Mouse (Mus musculus): ENCODE measurements at regions not wholly inside any gene's neighbourhood (a gene's known extent, or its start where the extent isn't known, plus 50 kb on each side); places are given as distances from the start of the nearest gene placed in this dataset.

DNA sequence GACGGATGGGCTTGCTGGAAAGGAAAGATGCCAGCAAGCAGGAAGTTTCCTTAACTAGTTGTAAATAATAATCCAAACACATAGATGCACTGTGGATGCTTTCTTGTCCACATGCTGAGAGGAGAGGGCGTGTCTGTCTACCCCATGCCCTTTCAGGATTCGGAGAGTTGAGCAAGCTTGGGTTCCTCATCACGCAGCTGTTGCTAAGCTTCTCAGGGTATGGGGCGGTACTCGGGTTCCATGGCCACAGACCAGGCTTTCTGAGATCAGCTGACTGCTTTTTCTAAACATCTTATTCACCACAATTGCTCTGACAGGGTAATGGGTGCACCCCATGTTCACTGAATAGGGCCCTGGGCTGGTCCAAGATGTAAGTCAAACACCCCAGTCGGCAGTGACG lies 310.2 kb upstream of the Jarid2 start:
- no peak for DNase-seq (ENCODE audit: extremely low spot score in 1 of 2, low spot score in 1 of 2)

DNA sequence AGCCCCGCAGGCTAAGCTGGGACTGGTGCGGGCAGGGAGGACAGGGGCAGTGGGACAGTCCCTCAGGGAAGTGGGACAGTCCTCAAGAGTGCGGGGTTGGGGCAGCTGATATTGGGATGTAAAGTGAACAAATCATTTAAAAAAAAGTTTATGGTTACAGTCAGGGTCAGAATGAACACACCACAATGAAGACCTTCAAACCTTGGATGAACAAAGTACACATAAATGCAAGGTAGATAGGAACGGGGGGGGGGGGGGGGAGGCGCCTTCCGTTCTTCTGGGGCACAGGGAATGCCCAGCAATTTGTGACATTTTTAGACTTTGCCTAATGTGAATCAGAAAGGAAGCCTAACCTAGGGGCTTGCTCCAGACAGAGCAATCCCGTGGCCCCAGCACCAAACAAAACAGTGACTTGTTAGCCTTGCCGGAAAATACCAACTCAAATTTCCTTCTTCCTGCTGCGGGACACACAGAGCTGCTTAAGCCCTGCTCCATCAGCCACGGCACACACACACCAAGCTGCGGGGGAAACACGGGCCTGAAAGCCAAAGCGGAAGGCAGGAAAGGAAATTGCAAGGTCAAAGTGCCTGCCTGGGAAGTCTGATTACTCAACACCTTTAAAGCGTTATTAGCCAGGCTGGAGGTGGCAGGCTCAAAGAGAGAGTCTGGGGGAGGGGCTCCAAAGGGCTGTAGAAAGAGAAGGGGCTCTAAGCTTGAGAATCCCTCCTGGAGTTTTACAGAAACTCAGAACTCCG lies 309.6 kb upstream of the Jarid2 start:
- no peak for DNase-seq (ENCODE audit: extremely low spot score in 1 of 2, low spot score in 1 of 2)

DNA sequence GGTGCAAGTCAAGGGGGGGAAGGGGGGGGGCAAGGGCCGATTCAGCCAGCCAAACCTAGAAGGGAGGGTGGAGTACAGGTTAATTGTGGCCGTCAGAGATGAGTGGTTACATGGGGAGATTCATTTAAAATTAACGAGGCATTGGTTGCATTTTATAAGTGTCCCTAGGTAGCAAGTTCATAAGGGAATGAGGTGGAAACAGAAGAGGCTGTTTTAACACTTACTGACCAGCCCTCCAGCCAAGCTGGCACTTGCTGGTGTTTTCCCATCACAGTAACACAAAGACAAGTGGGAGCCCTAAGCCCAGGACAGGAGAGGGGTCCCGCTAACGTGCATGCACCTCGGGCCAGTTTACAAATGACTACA lies 309.1 kb upstream of the Jarid2 start:
- DNase-seq (ENCODE audit: extremely low spot score in 1 of 2, low spot score in 1 of 2): no peak

DNA sequence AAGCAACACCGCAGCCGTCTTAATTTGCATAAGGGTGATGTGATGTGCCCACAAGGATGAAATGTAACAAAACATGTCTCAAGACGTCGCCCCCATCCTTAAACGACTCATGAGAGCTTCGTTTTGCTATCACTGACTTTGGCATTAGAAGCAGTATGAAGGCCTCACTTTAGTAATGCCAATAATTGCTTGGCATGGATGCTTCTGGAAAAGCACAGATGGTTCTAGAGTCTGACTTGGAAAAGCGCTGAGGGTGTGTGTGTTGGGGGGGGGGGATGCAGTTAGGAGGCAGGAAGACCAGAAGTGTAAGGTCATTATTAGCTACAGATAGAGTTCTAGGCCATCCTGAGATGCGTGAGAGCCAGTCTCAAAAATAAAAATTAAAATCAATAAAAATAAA lies 308.3 kb upstream of the Jarid2 start:
- no peak for DNase-seq (ENCODE audit: extremely low spot score in 1 of 2, low spot score in 1 of 2)

DNA sequence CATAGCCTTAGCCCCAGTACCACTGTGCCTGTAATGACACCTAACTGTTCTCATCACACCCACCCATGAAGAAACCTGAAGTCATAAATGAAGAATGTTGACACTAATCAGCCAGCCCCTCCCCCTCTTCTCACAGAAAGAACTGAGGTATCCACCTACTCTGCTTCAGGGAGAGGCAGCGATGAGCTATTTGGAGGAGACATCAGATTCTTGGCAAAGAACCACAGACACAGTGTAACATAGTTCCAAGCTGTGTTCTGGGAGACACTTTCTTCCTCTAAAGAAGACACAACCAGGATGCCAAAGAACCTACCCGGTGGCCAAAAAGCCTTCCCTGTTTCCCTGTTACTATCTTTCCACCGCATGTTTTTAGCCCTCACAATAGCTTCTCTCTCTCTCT lies 307.8 kb upstream of the Jarid2 start:
- DNase-seq (ENCODE audit: extremely low spot score in 1 of 2, low spot score in 1 of 2): peak; percentile 78 to 82

DNA sequence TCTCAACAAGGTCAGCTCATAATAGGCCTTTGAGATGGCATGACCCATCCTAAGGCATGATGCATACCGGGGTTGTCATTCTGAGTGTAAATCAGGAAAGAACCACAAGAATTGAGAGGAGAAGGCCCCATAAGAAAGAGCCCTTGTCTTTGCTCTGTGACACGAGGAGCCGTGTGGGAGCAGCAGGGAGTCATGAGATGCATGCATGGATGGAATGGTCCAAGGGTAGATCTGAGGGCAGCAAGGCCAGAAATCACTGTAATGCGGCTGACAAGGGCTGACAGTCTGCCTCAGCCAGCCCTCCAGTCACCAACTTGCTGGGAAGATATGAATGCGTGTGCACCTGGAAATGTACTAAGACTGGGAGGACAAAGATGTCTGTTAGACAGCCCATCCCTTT lies 307.4 kb upstream of the Jarid2 start:
- no peak for DNase-seq (ENCODE audit: extremely low spot score in 1 of 2, low spot score in 1 of 2)

DNA sequence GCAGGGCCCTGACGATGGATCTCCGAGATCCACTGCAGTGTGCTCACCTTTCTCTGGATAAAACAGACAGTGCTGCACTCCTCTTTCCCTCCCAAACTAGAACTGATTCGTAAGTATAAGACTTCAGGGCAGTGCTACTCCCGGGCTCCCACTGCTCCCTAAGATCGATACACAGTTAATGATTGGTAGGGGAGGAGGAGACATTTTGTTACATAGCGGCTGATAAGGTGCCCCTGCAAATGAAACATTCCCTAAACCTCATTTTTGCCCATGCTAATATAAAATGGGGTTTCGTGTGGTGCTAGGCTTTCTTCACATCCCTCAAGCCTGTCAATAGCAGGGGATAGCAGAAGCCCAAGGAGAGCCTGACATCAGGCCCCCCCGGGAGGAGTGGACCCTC lies 298.8 kb upstream of the Jarid2 start:
- DNase-seq (ENCODE audit: extremely low spot score in 1 of 2, low spot score in 1 of 2): no peak

DNA sequence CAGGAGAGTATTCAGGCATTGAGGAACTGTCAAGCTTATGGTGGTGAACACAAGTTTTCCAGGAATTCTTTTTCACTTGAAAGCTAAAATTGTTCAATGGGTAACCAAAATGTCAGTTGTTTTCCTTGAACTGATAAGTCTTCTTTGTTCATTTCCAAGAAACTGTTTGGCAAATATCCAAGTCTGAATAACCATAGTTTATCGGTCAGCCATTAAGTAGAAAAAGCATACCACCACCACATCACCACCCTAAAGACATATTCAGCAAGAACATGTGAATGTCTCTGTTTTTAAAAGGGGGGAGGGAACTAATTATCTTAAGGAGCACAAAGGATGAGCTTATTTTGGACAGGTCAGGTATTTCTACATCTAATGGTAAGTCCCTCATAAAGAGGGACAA lies 291.6 kb upstream of the Jarid2 start:
- no peak for DNase-seq (ENCODE audit: extremely low spot score in 1 of 2, low spot score in 1 of 2)

DNA sequence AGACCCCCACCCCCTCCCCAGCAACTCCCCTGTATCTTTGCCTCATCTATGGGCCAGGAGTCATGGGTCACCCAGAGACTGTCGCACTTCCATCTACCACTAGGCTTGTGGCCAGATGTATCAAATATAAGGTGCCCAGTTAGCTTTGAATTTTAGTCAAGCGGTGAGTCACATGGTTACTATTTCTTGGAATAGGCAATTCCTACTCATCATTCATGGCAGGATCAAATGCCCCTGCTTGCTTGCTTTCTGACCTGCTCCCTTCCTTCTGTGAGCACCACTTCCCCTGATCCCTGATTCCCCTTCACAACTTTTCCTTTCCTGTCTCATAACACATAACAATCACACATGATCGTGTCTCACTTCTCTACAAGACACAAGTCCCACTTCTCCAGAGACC lies 288.2 kb upstream of the Jarid2 start:
- DNase-seq (ENCODE audit: extremely low spot score in 1 of 2, low spot score in 1 of 2): no peak

DNA sequence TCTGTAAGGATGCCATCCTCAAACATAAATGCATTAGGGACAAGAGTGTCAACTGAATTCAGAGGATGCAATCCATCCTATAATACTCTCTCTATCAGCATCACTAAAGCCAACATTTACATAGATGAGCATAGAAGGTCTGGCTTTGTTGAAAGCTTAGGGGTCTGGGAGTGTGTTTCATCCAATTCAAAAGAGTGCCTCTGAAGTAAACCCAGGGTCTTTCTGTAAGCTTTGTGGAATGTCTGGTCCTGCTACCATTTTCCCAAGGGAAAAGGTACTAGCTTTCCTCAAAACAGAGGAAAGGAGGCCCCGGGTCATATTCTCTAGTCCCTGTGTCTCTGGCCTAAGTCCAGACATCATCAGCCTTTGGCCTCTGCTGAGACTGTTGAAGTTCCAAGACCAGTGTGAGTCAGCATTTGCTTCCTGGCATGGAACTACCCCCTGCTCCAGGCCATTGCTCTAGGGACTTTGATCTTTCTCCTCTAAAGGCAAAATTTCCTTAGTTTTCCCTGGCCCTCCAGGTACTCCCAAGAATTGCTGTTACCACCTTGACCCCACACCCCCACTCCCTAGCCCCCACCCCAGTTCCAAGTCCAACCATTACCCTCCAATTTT lies 280.0 kb upstream of the Jarid2 start:
- no peak for DNase-seq (ENCODE audit: extremely low spot score in 1 of 2, low spot score in 1 of 2)

DNA sequence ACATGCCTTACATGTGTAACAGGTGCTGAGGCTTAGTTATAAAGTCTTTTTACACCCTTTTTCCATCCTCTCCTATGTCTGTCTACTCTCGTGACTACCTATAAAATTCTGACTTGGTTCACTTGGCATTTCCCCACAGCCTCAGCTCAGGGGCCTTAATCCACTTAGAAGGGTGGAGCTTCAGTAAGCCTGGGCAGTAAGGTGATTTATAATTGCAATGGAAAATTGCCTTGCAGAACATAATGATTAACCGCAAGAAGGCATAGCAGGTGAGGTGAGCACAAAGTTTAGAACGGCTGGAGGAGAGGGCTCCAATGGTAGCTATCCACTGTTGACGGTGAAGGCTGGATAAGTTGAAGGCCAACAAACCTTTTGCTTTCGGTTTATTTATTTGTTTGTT lies 278.1 kb upstream of the Jarid2 start:
- DNase-seq (ENCODE audit: extremely low spot score in 1 of 2, low spot score in 1 of 2): no peak

DNA sequence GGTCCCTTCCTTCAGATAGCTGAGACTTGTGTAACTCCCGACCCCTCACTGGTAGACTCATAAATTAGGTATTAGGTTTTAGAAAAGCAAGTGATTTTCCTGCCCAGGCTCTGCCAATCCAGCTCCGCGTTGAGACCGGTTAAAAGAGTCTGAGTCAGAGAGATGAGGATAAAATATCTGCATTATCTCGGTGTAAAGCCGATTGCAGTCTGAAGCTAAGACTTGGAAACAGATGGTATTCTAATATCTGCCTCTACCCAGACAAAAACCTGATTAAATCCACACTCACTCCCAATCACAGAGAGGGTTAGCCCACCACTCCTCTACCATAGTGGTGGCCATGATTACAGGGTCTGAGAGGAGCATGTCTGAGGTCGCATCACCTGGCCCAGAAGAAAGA lies 276.1 kb upstream of the Jarid2 start:
- DNase-seq (ENCODE audit: extremely low spot score in 1 of 2, low spot score in 1 of 2): no peak

DNA sequence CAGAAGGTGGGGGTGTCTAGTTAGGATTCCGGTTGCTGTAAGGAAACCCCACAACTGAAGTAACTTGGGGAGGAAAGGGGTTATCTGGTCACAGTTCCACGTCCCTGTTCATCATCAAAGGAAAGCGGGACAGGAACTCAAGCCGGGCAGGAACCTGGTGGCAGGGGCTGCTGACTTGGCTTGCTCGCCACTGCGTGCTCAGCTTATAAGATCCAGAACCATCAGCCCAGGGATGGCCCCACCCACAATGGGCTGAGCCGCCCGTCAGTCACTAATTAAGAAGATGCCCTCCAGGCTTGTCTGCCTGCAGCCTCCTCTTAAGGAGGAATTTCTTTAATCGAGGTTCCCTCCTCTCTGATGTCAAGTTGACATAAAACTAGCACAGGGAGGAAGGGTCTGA lies 275.1 kb upstream of the Jarid2 start:
- DNase-seq (ENCODE audit: extremely low spot score in 1 of 2, low spot score in 1 of 2): no peak

DNA sequence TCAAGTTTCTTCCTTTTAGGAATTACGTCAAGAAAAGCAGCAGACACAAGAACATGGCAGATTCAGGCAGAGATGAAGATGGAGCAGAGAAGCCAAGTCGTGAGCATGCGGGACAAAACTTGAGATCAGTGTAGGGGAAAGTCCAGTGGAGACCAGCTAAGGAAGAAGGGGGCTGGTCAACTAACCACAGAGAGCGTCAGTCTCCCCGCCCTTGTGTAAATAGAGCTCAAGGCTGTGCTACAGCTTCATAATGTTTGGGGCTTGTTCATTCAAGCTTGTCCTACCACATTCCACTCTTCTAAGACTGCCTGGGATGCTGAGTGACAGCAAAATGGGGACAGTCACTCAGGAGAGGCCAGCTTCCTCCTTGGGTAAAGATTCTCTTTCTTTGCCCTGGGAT lies 274.1 kb upstream of the Jarid2 start:
- no peak for DNase-seq (ENCODE audit: extremely low spot score in 1 of 2, low spot score in 1 of 2)

DNA sequence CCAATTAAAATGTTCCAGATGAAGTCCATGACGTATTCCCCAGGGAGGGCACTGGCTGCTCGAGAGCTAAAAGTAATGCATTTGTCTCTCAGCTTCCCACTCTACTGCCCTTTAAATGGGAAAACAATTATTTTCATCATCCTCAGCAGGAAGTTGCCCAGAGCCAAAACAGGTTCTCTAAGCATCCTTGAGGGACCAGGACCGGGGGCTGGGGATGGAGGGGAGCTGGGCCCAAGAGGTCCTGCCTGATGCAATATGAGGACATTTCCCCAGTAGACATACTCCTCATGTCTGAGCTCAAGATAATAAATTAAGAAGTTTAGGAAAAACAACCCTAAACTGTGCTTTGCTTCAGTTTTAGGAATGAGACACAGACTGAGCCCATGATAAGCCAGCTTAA lies 270.5 kb upstream of the Jarid2 start:
- DNase-seq (ENCODE audit: extremely low spot score in 1 of 2, low spot score in 1 of 2): no peak

DNA sequence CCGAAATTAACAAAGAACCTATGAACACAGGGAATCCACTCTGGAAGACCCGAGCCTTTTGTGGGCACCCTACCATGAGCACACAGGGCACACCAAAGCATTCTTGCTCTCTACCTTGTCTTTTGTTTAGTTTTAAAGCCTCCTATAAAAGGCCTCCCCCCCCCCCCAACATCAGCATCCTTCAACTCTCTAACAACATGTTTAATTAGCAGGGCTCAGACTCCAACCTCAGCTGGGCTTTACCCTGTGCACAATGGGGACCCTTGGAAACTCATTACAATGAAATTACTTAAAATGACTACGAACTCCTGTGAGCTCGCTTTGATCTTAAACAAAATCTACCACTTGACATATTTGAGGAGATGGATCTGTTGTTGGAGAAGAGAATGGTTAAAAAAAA lies 270.1 kb upstream of the Jarid2 start:
- DNase-seq (ENCODE audit: extremely low spot score in 1 of 2, low spot score in 1 of 2): no peak

DNA sequence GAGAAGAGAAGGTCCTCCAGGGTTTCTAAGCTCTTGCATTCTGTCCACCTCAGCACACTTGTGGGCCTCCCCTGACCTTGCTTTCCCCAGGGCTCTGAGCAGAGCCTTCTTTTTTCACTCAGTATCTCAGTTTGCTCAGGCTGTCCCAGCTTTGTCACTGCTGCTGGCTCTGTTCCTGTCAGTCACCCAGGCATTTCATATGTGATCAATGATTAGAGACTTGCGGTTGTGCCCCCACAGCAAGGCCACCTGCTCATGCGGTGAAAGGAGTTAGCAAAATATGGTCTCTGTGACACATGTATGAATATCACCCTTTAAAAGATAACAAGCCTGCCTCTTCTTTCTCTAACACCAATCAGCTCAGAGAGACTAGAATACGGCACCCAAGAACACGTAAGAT lies 265.6 kb upstream of the Jarid2 start:
- DNase-seq (ENCODE audit: extremely low spot score in 1 of 2, low spot score in 1 of 2): no peak

DNA sequence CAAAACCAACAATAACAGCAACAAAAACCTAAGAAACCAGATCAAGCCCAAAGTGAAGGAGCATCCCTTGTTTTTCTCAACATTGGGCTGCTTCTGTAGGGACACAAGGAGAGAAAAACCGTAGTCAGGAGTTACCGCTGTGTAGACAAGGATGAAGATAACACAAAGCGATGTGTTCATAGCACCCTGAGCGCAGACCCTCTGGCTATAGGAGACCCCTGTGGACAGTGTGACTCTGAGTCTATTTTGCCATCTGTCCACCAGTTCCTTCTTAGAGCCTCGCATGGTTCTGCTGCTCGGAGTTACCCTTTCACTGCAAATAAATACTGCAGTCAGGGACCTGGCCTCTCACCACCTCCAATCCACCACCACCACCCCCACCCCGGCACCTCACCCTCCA lies 263.7 kb upstream of the Jarid2 start:
- no peak for DNase-seq (ENCODE audit: extremely low spot score in 1 of 2, low spot score in 1 of 2)

DNA sequence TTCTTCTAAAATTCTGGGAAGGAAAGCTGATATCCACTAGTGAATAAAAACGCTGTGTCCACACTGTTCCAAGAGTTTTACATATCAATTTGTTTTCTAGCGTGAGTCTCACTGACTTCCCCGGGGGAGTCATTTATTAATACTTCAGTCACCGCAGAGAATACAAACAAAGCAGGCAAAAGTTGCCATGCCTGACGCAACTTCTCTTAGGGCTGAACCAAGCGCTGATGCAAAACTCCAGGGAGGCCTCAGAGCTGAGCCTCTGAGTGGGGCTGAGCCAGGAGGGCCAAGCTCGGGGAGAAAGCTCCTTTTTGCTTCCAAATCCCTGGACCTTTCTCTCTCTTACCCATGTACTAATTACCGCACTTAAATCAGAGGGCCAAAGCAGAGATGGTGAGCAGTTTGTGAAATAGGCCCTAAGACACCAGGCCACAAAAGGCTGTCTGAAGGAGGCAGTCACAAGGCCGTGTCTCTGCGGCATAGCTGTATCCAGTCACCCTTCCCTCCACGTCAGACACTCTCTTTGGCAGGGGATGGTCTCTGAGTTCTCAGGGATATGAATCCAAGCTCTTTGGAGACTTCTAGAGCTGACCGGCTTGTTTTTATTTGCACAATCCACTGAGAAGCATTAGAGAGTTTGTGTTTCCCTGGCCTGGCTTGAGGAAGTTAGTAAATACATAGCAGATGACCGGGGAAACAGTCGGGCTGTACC lies 260.2 kb upstream of the Jarid2 start:
- no peak for DNase-seq (ENCODE audit: extremely low spot score in 1 of 2, low spot score in 1 of 2)

DNA sequence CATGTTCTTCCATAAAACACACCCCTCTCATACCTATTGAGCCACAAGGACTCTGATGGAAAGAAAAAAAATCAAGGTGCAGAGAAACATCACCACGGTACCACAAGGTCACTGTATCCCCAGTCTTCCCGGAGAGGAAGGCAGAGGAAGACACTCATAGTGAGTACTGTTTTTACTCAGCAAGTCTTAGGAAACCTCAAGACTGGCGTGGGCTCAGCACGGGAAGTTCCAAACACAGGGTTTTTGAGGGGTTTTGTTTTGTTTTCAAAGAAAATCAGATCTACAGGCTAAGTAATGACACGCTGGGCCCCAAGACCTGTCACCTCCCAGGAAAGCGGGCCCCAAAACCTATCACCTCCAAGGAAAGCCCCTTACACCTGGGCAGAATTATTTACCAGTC lies 259.6 kb upstream of the Jarid2 start:
- DNase-seq (ENCODE audit: extremely low spot score in 1 of 2, low spot score in 1 of 2): no peak

DNA sequence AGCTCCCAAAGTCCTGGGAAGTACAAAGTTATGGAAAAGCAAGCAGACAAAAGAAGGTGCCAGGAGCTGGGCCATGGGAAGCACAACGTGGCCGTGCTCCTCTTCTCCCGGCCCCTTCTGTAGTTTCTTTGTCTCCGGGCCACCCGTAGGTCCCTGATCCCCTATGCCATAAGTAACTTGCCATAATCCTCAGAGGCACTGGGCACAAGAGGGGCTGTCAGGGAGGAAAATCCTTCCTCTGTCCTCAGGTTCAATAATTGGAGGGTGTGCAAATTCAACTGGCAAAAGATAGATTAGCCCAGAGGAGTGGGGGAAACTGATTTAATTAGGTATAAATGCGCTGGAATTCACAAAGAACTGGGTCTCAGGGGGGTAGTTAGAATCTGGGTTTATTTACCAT lies 256.1 kb upstream of the Jarid2 start:
- no peak for DNase-seq (ENCODE audit: extremely low spot score in 1 of 2, low spot score in 1 of 2)

DNA sequence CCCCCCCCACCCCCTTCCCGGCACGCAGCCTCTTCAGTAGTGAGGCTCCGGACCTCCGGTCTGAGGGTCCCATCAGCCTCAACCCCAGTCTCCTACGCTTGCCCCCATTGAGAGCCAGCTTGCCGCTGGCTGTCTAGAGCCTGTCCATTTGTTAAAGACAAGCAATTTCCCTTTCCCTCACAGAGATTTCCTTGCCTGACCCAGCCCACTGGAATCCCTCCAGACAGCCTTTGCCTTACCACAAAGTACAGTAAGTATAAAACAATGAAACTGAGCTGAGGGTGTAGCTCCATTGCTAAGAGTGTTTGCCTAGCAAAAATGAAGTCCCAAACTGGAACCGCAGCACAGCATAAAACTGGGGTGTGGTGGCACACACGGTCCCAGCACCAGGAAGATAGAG lies 252.4 kb upstream of the Jarid2 start:
- DNase-seq (ENCODE audit: extremely low spot score in 1 of 2, low spot score in 1 of 2): no peak

Measured in frontal cortex, adult 2 months (tissue).